Mouse (Mus musculus) neutrophil, adult 5-6 weeks (primary cell): Measurements from ENCODE around the gene Lck. TPM values are rescaled to one million over a fixed set of nuclear protein-coding genes. Genes with fewer than 3 reads are reported as not detected.
A peak's percentile ranks its signal among the peaks of the same experiment; 100 is the strongest.

ENCODE experiments used
- ATAC-seq: fragments of 151-379, 151-347 bp; 2 replicates; pipeline ENCODE4 v1.8.0; 2017; ENCODE audit warnings: mild to moderate bottlenecking, moderate TSS enrichment; ENCODE audit not compliant: insufficient number of reproducible peaks, poor library complexity, low FRiP score, severe bottlenecking; ENCODE audit errors: extremely low read depth
- total RNA-seq: library from RNA; stranded (forward); fragments of 200-1000 nt; gene quantifications from 2 replicates; pipeline ENCODE4 v1.2.3, GENCODE M21; 2017

Gene Lck
- total RNA-seq, 1 experiment from 2014 or later, result 54.2 TPM

GRCm38 (mm10) chr4:129514300-129514898 lies 59.0 kb downstream of the Lck start:
- peak; percentile 50 for ATAC-seq

- no peak for ATAC-seq
These were observed 59.5 kb downstream of the Lck start for GRCm38 (mm10) chr4:129513891-129514290.

GRCm38 (mm10) chr4:129513086-129513767 lies 60.2 kb downstream of the Lck start, which contains the start of gene Marcksl1:
TSS of gene Marcksl1 (plus strand) at chr4:129513581.
- peak; percentile 76 for ATAC-seq

- ATAC-seq, result no peak
These were observed 61.9 kb downstream of the Lck start for GRCm38 (mm10) chr4:129511413-129512096.

- ATAC-seq, result no peak
These were observed 62.6 kb downstream of the Lck start for GRCm38 (mm10) chr4:129510723-129511412.

- no peak for ATAC-seq
These were observed 63.8 kb downstream of the Lck start for GRCm38 (mm10) chr4:129509650-129510049.

- no peak for ATAC-seq
These were observed 64.4 kb downstream of the Lck start for GRCm38 (mm10) chr4:129508834-129509600.

GRCm38 (mm10) chr4:129508237-129508515 lies 65.3 kb downstream of the Lck start:
- ATAC-seq, result no peak

GRCm38 (mm10) chr4:129507434-129508236 lies 65.8 kb downstream of the Lck start:
- peak; percentile 49; the same call in 1 of the 2 replicates for ATAC-seq

GRCm38 (mm10) chr4:129505511-129505910 lies 67.9 kb downstream of the Lck start:
- ATAC-seq, result no peak

- ATAC-seq, result no peak
These were observed 70.5 kb downstream of the Lck start for GRCm38 (mm10) chr4:129502901-129503444.

GRCm38 (mm10) chr4:129502327-129502888 lies 71.0 kb downstream of the Lck start:
- no peak for ATAC-seq

GRCm38 (mm10) chr4:129500607-129501566 lies 72.6 kb downstream of the Lck start:
- peak; percentile 72 for ATAC-seq

GRCm38 (mm10) chr4:129500017-129500416 lies 73.4 kb downstream of the Lck start:
- ATAC-seq, result no peak

GRCm38 (mm10) chr4:129498941-129499340 lies 74.5 kb downstream of the Lck start:
- ATAC-seq, result no peak
